In the genomic region with DNA sequence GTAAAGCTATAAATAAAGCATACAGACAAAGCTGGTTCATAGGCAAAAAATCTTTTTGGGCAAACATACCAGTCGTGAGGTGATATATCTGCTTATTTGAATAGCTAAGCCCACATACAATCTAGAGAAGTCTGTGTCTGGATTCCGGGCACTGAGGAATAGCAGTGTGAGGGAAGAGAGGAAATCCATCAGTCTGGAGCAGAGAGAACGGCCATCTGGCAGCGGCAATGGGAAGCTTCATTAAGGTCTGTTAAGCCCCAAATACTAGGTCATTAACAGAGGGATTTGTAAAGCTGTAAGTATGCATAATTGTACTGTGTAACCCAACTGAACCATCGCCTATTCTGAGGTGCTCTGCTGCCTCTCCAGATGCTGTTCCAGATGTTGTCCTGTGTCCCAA, we compare ENCODE assay signal across 24 mouse cellular contexts.
DNase-seq lines count a peak whose midpoint lies in the region; ATAC-seq and TF ChIP-seq lines count a peak whose summit lies in the region.
"Had no signal": no experiment of that assay in that cellular context is flagged by ENCODE, and none has a peak within 500 bp of the region (broad histone marks: within the 10 kb centered on the region; RNA-seq: fewer than 3 reads in every experiment).

No protein-coding gene starts in this region.

- H3K27ac ChIP-seq in kidney, embryonic 15.5 days = no peak overlapping the region
- H3K27ac ChIP-seq: heart, embryonic 15.5 days; limb, embryonic 10.5 days; liver, embryonic 15.5 days; lung, embryonic 15.5 days; midbrain, embryonic 10.5 days; neural tube, embryonic 15.5 days had no signal

- 72% methylated on average over 5 of the region's 5 CpGs for WGBS in kidney, embryonic 15.5 days

- no peak for TF ChIP-seq CTCF in brain, embryonic 14.5 days (IDR thresholded peaks at IDR 0.05; ENCODE audit: borderline replicate concordance, extremely low read depth, insufficient read depth, insufficient read length)

- TF ChIP-seq POLR2A in brain, embryonic 14.5 days (IDR thresholded peaks at IDR 0.05; ENCODE audit: borderline replicate concordance, extremely low read depth, insufficient read depth, insufficient read length, poor library complexity, severe bottlenecking) = no peak

- no peaks in the 10 kb centered on the region for H3K36me3 ChIP-seq in kidney, embryonic 15.5 days
- H3K36me3 ChIP-seq: heart, embryonic 15.5 days; limb, embryonic 10.5 days; liver, embryonic 15.5 days; lung, embryonic 15.5 days; midbrain, embryonic 10.5 days; neural tube, embryonic 15.5 days had no signal

- no peaks in the 10 kb centered on the region for H3K9me3 ChIP-seq in kidney, embryonic 15.5 days (replicated peaks)
- H3K9me3 ChIP-seq: heart, embryonic 15.5 days; limb, embryonic 10.5 days; liver, embryonic 15.5 days; lung, embryonic 15.5 days; midbrain, embryonic 10.5 days; neural tube, embryonic 15.5 days had no signal

- DNase-seq in heart, adult 11 months = peak; percentile 41
- DNase-seq in heart, postnatal 10 days = no peak
- DNase-seq in brain, embryonic 14.5 days (ENCODE audit: low read depth) = peak; percentile 59
- peak; percentile 28 for DNase-seq in cerebellum, adult 8-10 months
- DNase-seq in cerebellum, postnatal 36 days = peak; percentile 36 to 44
- no peak for DNase-seq in lung, postnatal 36 days
- no peak for DNase-seq in adrenal gland, postnatal 14 days
- DNase-seq: adrenal gland, postnatal 25 days; gastrocnemius, postnatal 36 days; heart, postnatal 4 days; kidney, adult 2 months; kidney, postnatal 14 days; liver; right cerebral cortex, postnatal 25 days; thymus, postnatal 25 days had no signal

- H3K4me1 ChIP-seq in kidney, embryonic 15.5 days = peaks cover 7% of the 10 kb centered on the region
- H3K4me1 ChIP-seq: heart, embryonic 15.5 days; liver, embryonic 15.5 days; lung, embryonic 15.5 days; midbrain, embryonic 10.5 days; neural tube, embryonic 15.5 days had no signal

- no peak overlapping the region for H3K4me2 ChIP-seq in kidney, embryonic 15.5 days
- H3K4me2 ChIP-seq: heart, embryonic 15.5 days; liver, embryonic 15.5 days; lung, embryonic 15.5 days; neural tube, embryonic 15.5 days had no signal

- intact Hi-C loops in heart, postnatal 10 days (cut with DNase I) = no loop called here

- no peak for ATAC-seq in kidney, embryonic 15.5 days (replicated peaks; ENCODE audit: low FRiP score)
- ATAC-seq: CD4-positive, CD25-positive, alpha-beta regulatory T cell, adult 4 months; inflammation-experienced regulatory T-cells, adult 6 months had no signal

- H3K4me3 ChIP-seq in kidney, embryonic 15.5 days (replicated peaks) = no peak overlapping the region
- H3K4me3 ChIP-seq: heart, embryonic 15.5 days; limb, embryonic 10.5 days; liver, embryonic 15.5 days; lung, embryonic 15.5 days; midbrain, embryonic 10.5 days; neural tube, embryonic 15.5 days had no signal

- H3K9ac ChIP-seq in kidney, embryonic 15.5 days = no peak overlapping the region
- H3K9ac ChIP-seq: heart, embryonic 15.5 days; liver, embryonic 15.5 days; lung, embryonic 15.5 days; neural tube, embryonic 15.5 days had no signal

- H3K27me3 ChIP-seq in kidney, embryonic 15.5 days = no peaks in the 10 kb centered on the region
- H3K27me3 ChIP-seq: heart, embryonic 15.5 days; liver, embryonic 15.5 days; lung, embryonic 15.5 days; neural tube, embryonic 15.5 days had no signal

Comparison
In these comparisons a context has a peak if more than half of its experiments do, and no peak if none do; other contexts are left out.
1. DNase-seq: peak in heart, adult 11 months (single experiment), brain, embryonic 14.5 days (single experiment), cerebellum, adult 8-10 months (single experiment) and cerebellum, postnatal 36 days (2 of 2); none in heart, postnatal 10 days (0 of 2), lung, postnatal 36 days (single experiment) and adrenal gland, postnatal 14 days (single experiment).